Mouse (Mus musculus) E14TG2a.4 (cell line): Measurements from ENCODE around the gene Adh4.
"Not testable (repeated sequence)": the region's sequence is repeated elsewhere in the genome, so short reads cannot be mapped to it uniquely, and the experiment has no call there.

Experiments used
- CTCF ChIP-seq: conservative IDR thresholded peaks from 2 replicates; pipeline ENCODE4 v1.5.1; 2014; ENCODE audit warnings: low read length
- POU5F1 ChIP-seq: IDR thresholded peaks from 2 replicates; pipeline ENCODE4 v1.6.1; 2014; ENCODE audit warnings: low read length, borderline replicate concordance

DNA sequence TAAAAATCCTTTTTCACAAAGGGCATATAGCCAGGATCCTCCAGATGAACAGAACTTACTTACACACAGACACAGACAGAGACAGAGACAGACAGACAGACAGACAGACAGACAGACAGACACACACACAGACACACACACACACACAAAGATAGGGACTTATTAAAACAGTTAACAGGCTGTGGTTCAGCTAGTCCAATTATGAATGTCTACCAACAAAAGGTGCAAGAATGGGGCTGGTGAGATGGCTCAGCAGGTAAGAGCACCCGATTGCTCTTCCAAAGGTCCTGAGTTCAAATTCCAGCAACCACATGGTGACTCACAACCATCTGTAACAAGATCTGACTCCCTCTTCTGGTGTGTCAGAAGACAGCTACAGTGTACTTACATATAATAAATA, 51.4 kb downstream of the Adh4 start:
- TF ChIP-seq CTCF, POU5F1: not testable (repeated sequence)
